Comparison of ENCODE assay signal across 29 mouse cellular contexts in the genomic region with DNA sequence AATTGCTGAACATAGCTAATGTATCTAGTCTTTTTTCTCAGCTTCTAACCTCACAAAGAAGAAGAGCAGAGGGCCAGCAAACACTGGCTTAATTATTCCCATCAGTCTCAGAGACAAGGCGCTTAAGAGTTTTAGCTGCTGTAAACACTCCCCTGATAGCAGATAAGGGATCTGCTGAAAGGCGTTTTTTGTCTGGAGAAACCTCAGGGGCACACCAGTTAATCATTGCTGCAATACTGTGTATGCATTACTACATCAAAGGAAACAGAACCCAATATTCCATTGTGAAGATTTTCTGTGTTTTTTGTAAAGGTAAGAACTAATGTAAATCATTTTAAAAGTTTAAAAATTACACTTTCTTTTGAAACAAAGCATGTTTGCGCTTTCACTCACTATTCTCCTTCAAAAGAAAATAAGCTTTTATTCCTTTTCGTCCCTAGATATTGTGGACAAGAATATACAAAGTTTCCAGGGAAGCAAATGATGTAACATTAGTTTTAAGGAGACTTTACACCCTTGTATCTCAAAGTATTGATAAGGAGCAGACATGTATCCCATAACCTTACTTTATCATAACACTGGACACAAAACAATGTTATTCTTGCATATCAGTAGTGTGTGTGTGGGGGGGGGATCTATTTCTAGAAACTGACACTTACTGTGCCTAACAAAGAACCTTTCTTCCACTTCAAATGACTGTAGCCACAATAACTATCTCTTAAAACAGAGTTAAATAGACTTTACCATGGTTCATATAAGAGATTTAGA.
A peak's percentile ranks its signal among the peaks of the same experiment; 100 is the strongest.
DNase-seq lines count a peak whose midpoint lies in the region; ATAC-seq and TF ChIP-seq lines count a peak whose summit lies in the region.
"Had no signal": no experiment of that assay in that cellular context is flagged by ENCODE, and none has a peak within 500 bp of the region (broad histone marks: within the 10 kb centered on the region; RNA-seq: fewer than 3 reads in every experiment).

No protein-coding gene starts in this region.

- no peak for TF ChIP-seq CTCF in brain, embryonic 14.5 days (IDR thresholded peaks at IDR 0.05; ENCODE audit: borderline replicate concordance, extremely low read depth, insufficient read depth, insufficient read length)

- no peak for ATAC-seq in heart, embryonic 15.5 days (replicated peaks; ENCODE audit: insufficient number of reproducible peaks, insufficient read depth, low FRiP score, low read depth)
- ATAC-seq: forebrain, embryonic 14.5 days; hindbrain, postnatal 0 days; midbrain, embryonic 16.5 days had no signal

- intact Hi-C loops in left cerebral cortex, postnatal 25 days (cut with DNase I), result no loop called here

- H3K4me2 ChIP-seq in heart, embryonic 15.5 days, result peak overlapping the region; percentile 32; the same call in 1 of the 2 replicates
- H3K4me2 ChIP-seq: hindbrain, embryonic 12.5 days; kidney, embryonic 15.5 days; midbrain, embryonic 11.5 days had no signal

- no peaks in the 10 kb centered on the region for H3K27me3 ChIP-seq in heart, embryonic 10.5 days (ENCODE audit: insufficient read depth, poor library complexity, severe bottlenecking)
- H3K27me3 ChIP-seq in heart, embryonic 15.5 days, result no peaks in the 10 kb centered on the region
- H3K27me3 ChIP-seq: hindbrain, embryonic 12.5 days; kidney, embryonic 15.5 days had no signal

- no peaks in the 10 kb centered on the region for H3K36me3 ChIP-seq in heart, embryonic 10.5 days
- H3K36me3 ChIP-seq in heart, embryonic 15.5 days, result no peaks in the 10 kb centered on the region
- H3K36me3 ChIP-seq: G1E; hindbrain, embryonic 12.5 days; kidney, embryonic 15.5 days had no signal

- H3K9ac ChIP-seq in heart, embryonic 15.5 days, result no peak overlapping the region
- H3K9ac ChIP-seq: hindbrain, embryonic 12.5 days; kidney, embryonic 15.5 days; liver, embryonic 14.5 days had no signal

- peaks cover 18% of the 10 kb centered on the region for H3K4me1 ChIP-seq in heart, embryonic 10.5 days
- H3K4me1 ChIP-seq in heart, embryonic 15.5 days (replicated peaks), result peaks cover 9% of the 10 kb centered on the region
- H3K4me1 ChIP-seq: kidney, embryonic 15.5 days had no signal

- DNase-seq in heart, embryonic 10.5 days (ENCODE audit: low spot score), result no peak
- DNase-seq in heart, adult 18-20 months, result no peak
- DNase-seq in heart, adult 11 months, result no peak
- DNase-seq in brain, embryonic 14.5 days (ENCODE audit: low read depth), result peak; percentile 15
- peak; percentile 2 for DNase-seq in embryo, embryonic 9.5 days (ENCODE audit: extremely low spot score)
- no peak for DNase-seq in left cerebral cortex, postnatal 25 days (ENCODE audit: low spot score in 2 of 2)
- DNase-seq in adrenal gland, postnatal 10 days, result no peak
- DNase-seq: adrenal gland, adult 8-10 months; cerebellum, adult 11 months; cerebellum, adult 9-10 months; cerebellum, postnatal 36 days; gastrocnemius, postnatal 25 days; heart, postnatal 14 days; kidney, adult 18-20 months; kidney, postnatal 25 days; liver; lung, adult 2 months; right cerebral cortex, adult 18-20 months; spleen, adult 18-20 months; thymus, postnatal 14 days had no signal

- peak overlapping the region; percentile 70 for H3K27ac ChIP-seq in heart, embryonic 10.5 days
- H3K27ac ChIP-seq in heart, embryonic 15.5 days, result peak overlapping the region; percentile 67
- H3K27ac ChIP-seq: hindbrain, embryonic 12.5 days; hindbrain, postnatal 0 days; kidney, embryonic 15.5 days; liver, embryonic 14.5 days had no signal

- H3K4me3 ChIP-seq in heart, embryonic 10.5 days, result no peak overlapping the region
- no peak overlapping the region for H3K4me3 ChIP-seq in heart, embryonic 15.5 days
- H3K4me3 ChIP-seq: hindbrain, embryonic 12.5 days; kidney, embryonic 15.5 days had no signal

- no peaks in the 10 kb centered on the region for H3K9me3 ChIP-seq in heart, embryonic 10.5 days
- no peaks in the 10 kb centered on the region for H3K9me3 ChIP-seq in heart, embryonic 15.5 days (replicated peaks)
- H3K9me3 ChIP-seq: G1E; hindbrain, embryonic 12.5 days; kidney, embryonic 15.5 days had no signal

- 22% methylated on average over 4 of the region's 4 CpGs for WGBS in heart, embryonic 10.5 days
- 27% methylated on average over 4 of the region's 4 CpGs for WGBS in heart, embryonic 15.5 days

- TF ChIP-seq POLR2A in brain, embryonic 14.5 days (IDR thresholded peaks at IDR 0.05; ENCODE audit: borderline replicate concordance, extremely low read depth, insufficient read depth, insufficient read length, poor library complexity, severe bottlenecking), result no peak

Comparison
In these comparisons a context has a peak if more than half of its experiments do, and no peak if none do; other contexts are left out.
1. DNase-seq: peak in brain, embryonic 14.5 days (single experiment) and embryo, embryonic 9.5 days (single experiment); none in heart, embryonic 10.5 days (single experiment), heart, adult 18-20 months (0 of 2), heart, adult 11 months (single experiment), left cerebral cortex, postnatal 25 days (0 of 2) and adrenal gland, postnatal 10 days (single experiment).